Mouse (Mus musculus): ENCODE measurements around the gene Ddx54.

The Ddx54 gene

GRCm38 (mm10) chr5:120648569-120649373 lies 36.2 kb downstream of the Ddx54 start, which contains the start of gene Rasal1:
TSS of gene Rasal1 (plus strand) at chr5:120648812.
- no peak for TF ChIP-seq NANOG (IDR thresholded peaks at IDR 0.05; ENCODE audit: borderline replicate concordance, low read length)
- TF ChIP-seq POU5F1 (IDR thresholded peaks at IDR 0.05; ENCODE audit: borderline replicate concordance, low read length): no peak
- TF ChIP-seq CTCF (conservative IDR thresholded peaks at IDR 0.05; ENCODE audit: low read length): peak; percentile 86
- peaks cover 64% of the 10 kb centered on the region for H3K27me3 ChIP-seq (ENCODE audit: insufficient read depth, low read length)
- no peaks in the 10 kb centered on the region for H3K9me3 ChIP-seq (ENCODE audit: low read length)
- peak within 1 kb of the TSS; percentile 82 for H3K4me3 ChIP-seq (replicated peaks; ENCODE audit: low read length)
- H3K4me1 ChIP-seq (replicated peaks; ENCODE audit: low read depth, low read length): peaks cover 40% of the 10 kb centered on the region
- no peaks in the 10 kb centered on the region for H3K36me3 ChIP-seq (ENCODE audit: insufficient read depth, low read length)

GRCm38 (mm10) chr5:120649374-120649933 lies 36.9 kb downstream of the Ddx54 start:
- peaks cover 59% of the 10 kb centered on the region for H3K27me3 ChIP-seq (ENCODE audit: insufficient read depth, low read length)
- H3K9me3 ChIP-seq (ENCODE audit: low read length): no peaks in the 10 kb centered on the region
- H3K36me3 ChIP-seq (ENCODE audit: insufficient read depth, low read length): no peaks in the 10 kb centered on the region
- TF ChIP-seq POU5F1 (IDR thresholded peaks at IDR 0.05; ENCODE audit: borderline replicate concordance, low read length) (no peak), NANOG (IDR thresholded peaks at IDR 0.05; ENCODE audit: borderline replicate concordance, low read length) (no peak), CTCF (conservative IDR thresholded peaks at IDR 0.05; ENCODE audit: low read length) (no peak)
- H3K4me3 ChIP-seq (replicated peaks; ENCODE audit: low read length): peak overlapping the region; percentile 82
- peaks cover 40% of the 10 kb centered on the region for H3K4me1 ChIP-seq (replicated peaks; ENCODE audit: low read depth, low read length)

DNA sequence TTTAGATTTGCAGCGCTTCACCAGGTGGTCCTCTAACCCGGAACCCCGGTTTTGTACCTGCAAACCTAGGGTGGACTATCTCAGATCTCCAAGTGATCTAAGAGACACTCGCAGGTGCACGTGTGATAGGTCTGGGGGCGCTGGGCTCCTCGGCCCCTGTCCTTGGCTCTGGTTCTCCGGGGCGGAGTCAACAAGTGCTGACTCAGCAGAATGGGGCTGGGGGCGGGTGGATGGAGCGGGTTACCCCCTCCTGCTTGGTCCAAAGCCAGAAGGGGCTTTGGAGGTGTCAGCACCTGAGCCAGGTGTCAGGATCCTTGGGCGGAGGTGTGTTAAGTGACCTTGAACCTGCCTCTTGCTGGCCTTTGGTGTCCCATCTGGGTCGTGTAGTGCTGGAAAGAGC lies 37.4 kb downstream of the Ddx54 start:
- H3K4me1 ChIP-seq (replicated peaks; ENCODE audit: low read depth, low read length): peaks cover 44% of the 10 kb centered on the region
- no peaks in the 10 kb centered on the region for H3K36me3 ChIP-seq (ENCODE audit: insufficient read depth, low read length)
- TF ChIP-seq NANOG (IDR thresholded peaks at IDR 0.05; ENCODE audit: borderline replicate concordance, low read length) (no peak), POU5F1 (IDR thresholded peaks at IDR 0.05; ENCODE audit: borderline replicate concordance, low read length) (no peak), CTCF (conservative IDR thresholded peaks at IDR 0.05; ENCODE audit: low read length) (no peak)
- peak overlapping the region; percentile 82 for H3K4me3 ChIP-seq (replicated peaks; ENCODE audit: low read length)
- H3K27me3 ChIP-seq (ENCODE audit: insufficient read depth, low read length): peaks cover 59% of the 10 kb centered on the region
- no peaks in the 10 kb centered on the region for H3K9me3 ChIP-seq (ENCODE audit: low read length)

DNA sequence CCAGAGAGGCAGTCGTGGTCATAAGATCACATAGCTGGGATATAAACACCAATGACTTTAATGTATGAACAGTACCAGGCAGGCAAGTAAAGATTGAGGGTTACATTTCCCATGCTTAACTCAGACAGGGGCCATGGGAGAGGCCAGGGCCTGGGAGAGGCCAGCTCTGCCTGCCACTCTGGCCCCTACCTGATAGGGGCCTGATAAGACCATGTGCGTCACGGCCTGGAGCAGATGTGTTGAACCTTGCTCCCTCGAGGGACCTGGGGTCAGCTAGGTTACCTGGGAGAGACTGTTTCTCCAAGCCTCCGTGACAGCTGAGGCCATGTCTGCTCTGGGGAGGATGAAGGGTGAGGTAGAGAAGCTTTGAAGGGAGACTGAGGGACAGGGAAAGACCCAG lies 38.7 kb downstream of the Ddx54 start:
- H3K4me3 ChIP-seq (replicated peaks; ENCODE audit: low read length): no peak overlapping the region
- peaks cover 54% of the 10 kb centered on the region for H3K27me3 ChIP-seq (ENCODE audit: insufficient read depth, low read length)
- no peaks in the 10 kb centered on the region for H3K9me3 ChIP-seq (ENCODE audit: low read length)
- peaks cover 51% of the 10 kb centered on the region for H3K4me1 ChIP-seq (replicated peaks; ENCODE audit: low read depth, low read length)
- no peak for TF ChIP-seq NANOG (IDR thresholded peaks at IDR 0.05; ENCODE audit: borderline replicate concordance, low read length)
- no peak for TF ChIP-seq CTCF (conservative IDR thresholded peaks at IDR 0.05; ENCODE audit: low read length)
- no peak for TF ChIP-seq POU5F1 (IDR thresholded peaks at IDR 0.05; ENCODE audit: borderline replicate concordance, low read length)
- H3K36me3 ChIP-seq (ENCODE audit: insufficient read depth, low read length): no peaks in the 10 kb centered on the region

DNA sequence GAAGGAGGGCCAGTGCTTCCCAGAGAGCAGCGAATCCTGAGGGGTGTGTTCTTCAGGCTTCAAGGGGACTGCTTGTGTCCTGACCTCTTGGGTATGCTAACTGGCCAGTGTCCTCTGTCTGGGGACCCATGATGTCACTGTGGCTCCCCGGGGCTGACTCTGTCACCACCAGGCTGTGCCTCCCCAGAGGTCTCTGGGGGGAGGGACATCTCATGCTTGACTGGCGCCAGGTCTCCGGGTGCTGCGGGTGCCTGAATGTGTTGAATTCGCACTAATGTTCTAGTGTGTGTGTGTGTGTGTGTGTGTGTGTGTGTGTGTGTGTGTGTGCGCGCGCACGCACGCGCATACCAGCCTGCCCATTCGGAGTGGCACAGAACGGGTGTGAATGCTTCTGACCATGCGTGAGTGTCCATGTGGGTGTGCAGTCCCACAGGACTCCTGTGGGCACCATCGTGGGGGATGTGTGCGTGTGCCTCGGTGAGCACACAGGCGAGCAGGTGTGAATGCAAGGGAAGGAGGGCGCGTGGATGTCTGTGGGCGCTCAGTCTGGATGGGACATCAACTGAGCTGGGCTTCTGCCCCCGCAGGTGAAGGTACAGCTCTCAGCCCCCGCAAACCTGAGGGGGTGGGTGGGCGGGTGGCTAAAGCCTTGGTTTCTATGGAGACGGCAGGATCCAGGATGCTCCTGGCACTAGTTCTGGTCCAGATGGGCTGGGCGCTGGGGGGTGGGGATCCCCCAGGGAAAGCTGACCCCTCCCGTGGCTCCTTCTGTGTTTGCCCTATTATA lies 40.6 kb downstream of the Ddx54 start:
- no peaks in the 10 kb centered on the region for H3K36me3 ChIP-seq (ENCODE audit: insufficient read depth, low read length)
- TF ChIP-seq NANOG (IDR thresholded peaks at IDR 0.05; ENCODE audit: borderline replicate concordance, low read length) (no peak), POU5F1 (IDR thresholded peaks at IDR 0.05; ENCODE audit: borderline replicate concordance, low read length) (no peak), CTCF (conservative IDR thresholded peaks at IDR 0.05; ENCODE audit: low read length) (no peak)
- H3K4me3 ChIP-seq (replicated peaks; ENCODE audit: low read length): peak overlapping the region; percentile 35; the same call in 1 of the 2 replicates

GRCm38 (mm10) chr5:120653873-120654272 lies 41.3 kb downstream of the Ddx54 start:
- H3K9me3 ChIP-seq (ENCODE audit: low read length): no peaks in the 10 kb centered on the region
- H3K27me3 ChIP-seq (ENCODE audit: insufficient read depth, low read length): peaks cover 51% of the 10 kb centered on the region
- H3K4me1 ChIP-seq (replicated peaks; ENCODE audit: low read depth, low read length): peaks cover 40% of the 10 kb centered on the region
- TF ChIP-seq NANOG (IDR thresholded peaks at IDR 0.05; ENCODE audit: borderline replicate concordance, low read length) (no peak), CTCF (conservative IDR thresholded peaks at IDR 0.05; ENCODE audit: low read length) (no peak), POU5F1 (IDR thresholded peaks at IDR 0.05; ENCODE audit: borderline replicate concordance, low read length) (no peak)
- H3K36me3 ChIP-seq (ENCODE audit: insufficient read depth, low read length): no peaks in the 10 kb centered on the region
- H3K4me3 ChIP-seq (replicated peaks; ENCODE audit: low read length): no peak overlapping the region

More for the DNA sequence above, 40.6 kb downstream of the Ddx54 start:
- Histone ChIP-seq H3K27me3 (ENCODE audit: insufficient read depth, low read length) (peaks cover 50% of the 10 kb centered on the region), H3K9me3 (ENCODE audit: low read length) (no peaks in the 10 kb centered on the region), H3K4me1 (replicated peaks; ENCODE audit: low read depth, low read length) (peaks cover 45% of the 10 kb centered on the region)

GRCm38 (mm10) chr5:120656281-120656751 lies 43.8 kb downstream of the Ddx54 start:
- TF ChIP-seq NANOG (IDR thresholded peaks at IDR 0.05; ENCODE audit: borderline replicate concordance, low read length) (no peak), CTCF (conservative IDR thresholded peaks at IDR 0.05; ENCODE audit: low read length) (0 out of 2 replicates have a peak, but pooled peaks have one; percentile 14), POU5F1 (IDR thresholded peaks at IDR 0.05; ENCODE audit: borderline replicate concordance, low read length) (no peak)
- peaks cover 43% of the 10 kb centered on the region for H3K27me3 ChIP-seq (ENCODE audit: insufficient read depth, low read length)
- no peaks in the 10 kb centered on the region for H3K9me3 ChIP-seq (ENCODE audit: low read length)
- H3K36me3 ChIP-seq (ENCODE audit: insufficient read depth, low read length): no peaks in the 10 kb centered on the region
- H3K4me3 ChIP-seq (replicated peaks; ENCODE audit: low read length): no peak overlapping the region
- peaks cover 36% of the 10 kb centered on the region for H3K4me1 ChIP-seq (replicated peaks; ENCODE audit: low read depth, low read length)

DNA sequence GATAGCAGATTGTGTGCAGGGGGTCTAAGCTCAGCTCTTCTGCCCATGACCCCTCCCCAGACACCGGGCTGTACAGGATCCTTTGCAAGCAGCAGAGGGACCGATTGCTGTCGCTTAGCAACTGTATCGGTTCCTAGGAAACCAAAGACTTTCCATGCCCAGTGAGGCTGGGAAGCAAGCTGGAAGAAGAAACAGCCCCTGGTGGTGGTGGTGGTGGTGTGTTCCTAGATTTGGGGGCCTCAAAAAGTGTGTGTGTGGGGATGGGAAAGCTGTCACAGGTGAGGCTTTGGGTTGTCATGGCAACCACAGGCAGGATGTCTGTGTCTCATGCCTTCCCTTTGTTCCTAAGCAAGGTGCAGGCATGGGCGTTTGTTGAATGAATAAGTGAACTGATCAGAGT lies 48.3 kb downstream of the Ddx54 start:
- no peak for TF ChIP-seq CTCF (conservative IDR thresholded peaks at IDR 0.05; ENCODE audit: low read length)
- no peak for TF ChIP-seq NANOG (IDR thresholded peaks at IDR 0.05; ENCODE audit: borderline replicate concordance, low read length)
- no peak for TF ChIP-seq POU5F1 (IDR thresholded peaks at IDR 0.05; ENCODE audit: borderline replicate concordance, low read length)
- Histone ChIP-seq H3K9me3 (ENCODE audit: low read length) (no peaks in the 10 kb centered on the region), H3K4me1 (replicated peaks; ENCODE audit: low read depth, low read length) (peaks cover 50% of the 10 kb centered on the region), H3K27me3 (ENCODE audit: insufficient read depth, low read length) (peaks cover 28% of the 10 kb centered on the region), H3K36me3 (ENCODE audit: insufficient read depth, low read length) (no peaks in the 10 kb centered on the region), H3K4me3 (replicated peaks; ENCODE audit: low read length) (no peak overlapping the region)
